15 mouse cellular contexts compared by ENCODE assay signal in genomic region chr2:113779336-113779735, GRCm38 (mm10). TPM values are rescaled to one million over a fixed set of nuclear protein-coding genes. Genes with fewer than 3 reads are reported as not detected.
"Had no signal": no experiment of that assay in that cellular context is flagged by ENCODE, and none has a peak within 500 bp of the region (broad histone marks: within the 10 kb centered on the region; RNA-seq: fewer than 3 reads in every experiment).

No protein-coding gene starts in this region.

- H3K4me3 ChIP-seq: left cerebral cortex, adult 2 months; liver, embryonic 13.5 days; megakaryocyte, embryonic 14.5 days; midbrain, embryonic 10.5 days; midbrain, embryonic 13.5 days; stomach, embryonic 15.5 days had no signal

- DNase-seq: kidney, adult 2 months; kidney, postnatal 25 days; liver, embryonic 13.5 days; lung, embryonic 14.5 days; right cerebral cortex, postnatal 14 days; spleen, adult 18-20 months; thymus, adult 18-20 months; thymus, postnatal 36 days had no signal

- H3K27ac ChIP-seq: kidney, postnatal 0 days; left cerebral cortex, adult 2 months; liver, embryonic 13.5 days; midbrain, embryonic 10.5 days; midbrain, embryonic 13.5 days; stomach, embryonic 15.5 days had no signal

RNA-seq across cellular contexts. Expression of gene Grem1, which starts 20.9 kb away (rescaled TPM):
- total RNA-seq: liver, adult 2 months had no signal

RNA-seq across cellular contexts. Expression of gene Scg5, which starts 49.6 kb away (rescaled TPM):
- total RNA-seq: liver, adult 2 months had no signal
